Mouse (Mus musculus): ENCODE measurements around the gene Smap2. TPM values are rescaled to one million over a fixed set of nuclear protein-coding genes. Genes with fewer than 3 reads are reported as not detected.

The Smap2 gene
- total and polyA plus RNA-seq, 3 experiments = 20.1 to 110 (median 29.1) TPM

DNA sequence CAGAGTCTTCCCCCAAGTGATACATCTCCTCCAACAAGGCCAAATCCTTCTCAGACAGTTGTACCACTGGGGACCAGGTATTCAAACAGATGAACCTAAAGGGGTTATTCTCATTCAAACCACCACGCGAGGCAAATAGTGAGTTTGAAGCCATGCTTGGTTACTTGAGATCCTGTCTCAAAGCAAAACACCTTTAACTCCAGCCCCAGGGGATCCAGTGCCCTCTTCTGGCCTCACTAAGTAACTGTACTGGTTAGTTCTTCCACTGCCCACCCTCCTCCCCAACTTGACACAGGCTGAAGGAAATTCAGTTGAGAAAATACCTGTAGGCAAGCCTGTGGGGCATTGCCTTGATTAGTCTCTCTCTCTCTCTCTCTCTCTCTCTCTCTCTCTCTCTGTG is 16.0 kb upstream of the Smap2 start:
- in situ Hi-C loops (cut with MboI; ENCODE audit: low pct_ligation_motif_present, low pct_unique_long_range_greater_than_20kb, low sequenced_read_pairs) = loop anchor here (10.0 kb wide), 2 partner anchors 118 to 192 kb away; no protein-coding TSS in a partner anchor

DNA sequence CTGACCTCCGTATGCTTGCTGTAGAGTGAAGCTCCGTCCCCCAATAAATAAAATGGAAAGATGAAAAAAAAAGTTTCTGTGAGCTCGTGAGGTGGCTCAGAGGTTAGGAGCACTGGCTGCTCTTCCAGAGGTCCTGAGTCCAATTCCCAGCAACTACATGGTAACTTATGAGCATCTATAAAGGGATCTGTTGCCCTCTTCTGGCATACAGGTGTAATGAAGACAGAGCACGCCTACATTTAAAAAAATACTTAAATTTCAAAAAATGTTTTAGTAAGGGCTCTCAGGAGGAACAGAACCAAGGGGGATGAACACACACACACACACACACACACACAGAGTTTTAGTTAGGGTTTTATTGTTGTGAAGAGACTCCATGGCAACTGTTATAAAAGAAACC is 14.4 kb upstream of the Smap2 start:
- in situ Hi-C loops (cut with MboI; ENCODE audit: low pct_ligation_motif_present, low pct_unique_long_range_greater_than_20kb, low sequenced_read_pairs) (loop anchor here (10.0 kb wide), 2 partner anchors 117 to 193 kb away; no protein-coding TSS in a partner anchor), dilution Hi-C loops (cut with MboI; ENCODE audit: extremely low pct_ligation_motif_present, extremely low pct_unique_long_range_greater_than_20kb, low sequenced_read_pairs) (no loop called here)
- no peaks in the 10 kb centered on the region for H3K9me3 ChIP-seq (replicated peaks; ENCODE audit: low read length)
- TF ChIP-seq MAZ (IDR thresholded peaks at IDR 0.05; ENCODE audit: low read depth, low read length) (no peak), KAT2A (IDR thresholded peaks at IDR 0.05; ENCODE audit: insufficient replicate concordance, low read length) (no peak), MEF2A (IDR thresholded peaks at IDR 0.05; ENCODE audit: borderline replicate concordance, low read depth, low read length) (no peak), JUND (conservative IDR thresholded peaks at IDR 0.05; ENCODE audit: low read depth, low read length) (no peak), CTCF (conservative IDR thresholded peaks at IDR 0.05 in 1 of 2, IDR thresholded peaks at IDR 0.05 in 1 of 2; ENCODE audit: low read depth in 2 of 2, low read length in 2 of 2) (peak in 1 of 2 experiments; percentile 76; a peak in 3 of 4 replicates), SIN3A (IDR thresholded peaks at IDR 0.05; ENCODE audit: low read length) (no peak), CHD1 (IDR thresholded peaks at IDR 0.05; ENCODE audit: low read depth, low read length) (no peak), RAD21 (IDR thresholded peaks at IDR 0.05; ENCODE audit: low read depth, low read length) (peak; percentile 73), ZC3H11A (IDR thresholded peaks at IDR 0.05; ENCODE audit: low read depth, low read length) (peak; percentile 51), ZNF384 (IDR thresholded peaks at IDR 0.05; ENCODE audit: low read depth, low read length) (peak; percentile 65), MAFK (IDR thresholded peaks at IDR 0.05; ENCODE audit: insufficient replicate concordance, low read length) (no peak), SMC3 (IDR thresholded peaks at IDR 0.05; ENCODE audit: low read depth, low read length) (peak; percentile 69), NRF1 (IDR thresholded peaks at IDR 0.05; ENCODE audit: low read depth, low read length) (no peak), MYC (IDR thresholded peaks at IDR 0.05; ENCODE audit: low read depth, low read length) (0 out of 2 replicates have a peak, but pooled peaks have one; percentile 41)
- H3K4me3 ChIP-seq (replicated peaks in 1 of 3; ENCODE audit: low read depth in 2 of 3, low read length in 2 of 3, poor library complexity in 1 of 3) = no peak overlapping the region
- no peak for DNase-seq (ENCODE audit: extremely low read depth)
- no peaks in the 10 kb centered on the region for H3K79me2 ChIP-seq (replicated peaks; ENCODE audit: control insufficient read depth, extremely low read depth, insufficient read depth, poor library complexity, severe bottlenecking)
- no peak overlapping the region for H3K9ac ChIP-seq (ENCODE audit: insufficient read depth, low read depth)
- H3K4me2 ChIP-seq (ENCODE audit: insufficient read depth, low read depth, poor library complexity, severe bottlenecking) = no peak overlapping the region
- no peaks in the 10 kb centered on the region for H3K27me3 ChIP-seq (replicated peaks)
- H3K4me1 ChIP-seq (ENCODE audit: control insufficient read depth in 1 of 2, insufficient read depth in 2 of 2) = peaks cover 5 to 26% of the 10 kb centered on the region in 2 experiments; a peak in 2 of 4 replicates
- H3K36me3 ChIP-seq (replicated peaks in 1 of 2; ENCODE audit: control insufficient read depth in 1 of 2, insufficient read depth in 1 of 2, low read length in 1 of 2) = no peaks in the 10 kb centered on the region
- H3K27ac ChIP-seq (ENCODE audit: insufficient read depth, low read depth) = no peak overlapping the region

More for the DNA sequence above, 16.0 kb upstream of the Smap2 start:
- Histone ChIP-seq H3K9ac (ENCODE audit: insufficient read depth, low read depth) (no peak overlapping the region), H3K9me3 (replicated peaks; ENCODE audit: low read length) (no peaks in the 10 kb centered on the region), H3K36me3 (replicated peaks in 1 of 2; ENCODE audit: control insufficient read depth in 1 of 2, insufficient read depth in 1 of 2, low read length in 1 of 2) (no peaks in the 10 kb centered on the region), H3K79me2 (replicated peaks; ENCODE audit: control insufficient read depth, extremely low read depth, insufficient read depth, poor library complexity, severe bottlenecking) (no peaks in the 10 kb centered on the region), H3K27me3 (replicated peaks) (peaks cover 2% of the 10 kb centered on the region), H3K4me2 (ENCODE audit: insufficient read depth, low read depth, poor library complexity, severe bottlenecking) (no peak overlapping the region), H3K4me1 (ENCODE audit: control insufficient read depth in 1 of 2, insufficient read depth in 2 of 2) (peaks cover 5 to 17% of the 10 kb centered on the region in 2 experiments; a peak in 2 of 4 replicates), H3K4me3 (replicated peaks in 1 of 3; ENCODE audit: low read depth in 2 of 3, low read length in 2 of 3, poor library complexity in 1 of 3) (no peak overlapping the region), H3K27ac (ENCODE audit: insufficient read depth, low read depth) (no peak overlapping the region)
- dilution Hi-C loops (cut with MboI; ENCODE audit: extremely low pct_ligation_motif_present, extremely low pct_unique_long_range_greater_than_20kb, low sequenced_read_pairs) = no loop called here
- TF ChIP-seq RAD21 (IDR thresholded peaks at IDR 0.05; ENCODE audit: low read depth, low read length) = peak; percentile 50
- TF ChIP-seq MEF2A (IDR thresholded peaks at IDR 0.05; ENCODE audit: borderline replicate concordance, low read depth, low read length) = no peak
- TF ChIP-seq POLR2AphosphoS2 (IDR thresholded peaks at IDR 0.05; ENCODE audit: low read depth, low read length) = no peak
- TF ChIP-seq CTCF (conservative IDR thresholded peaks at IDR 0.05 in 1 of 2, IDR thresholded peaks at IDR 0.05 in 1 of 2; ENCODE audit: low read depth in 2 of 2, low read length in 2 of 2) = peak in 1 of 2 experiments; percentile 66; a peak in 3 of 4 replicates
- no peak for TF ChIP-seq MXI1 (IDR thresholded peaks at IDR 0.05; ENCODE audit: low read depth, low read length)
- TF ChIP-seq SMC3 (IDR thresholded peaks at IDR 0.05; ENCODE audit: low read depth, low read length) = peak; percentile 50
- no peak for DNase-seq (ENCODE audit: extremely low read depth)
